Mouse (Mus musculus) midbrain, embryonic 16.5 days (tissue): ENCODE measurements at regions not wholly inside any gene's neighbourhood (a gene's known extent, or its start where the extent isn't known, plus 50 kb on each side); places are given as distances from the start of the nearest gene placed in this dataset.

ENCODE experiments used
- ATAC-seq: fragments of 200-750 bp; cut with Nextera tagmentation; 2 replicates; pipeline ENCODE4 v1.8.0; 2017; ENCODE audit warnings: moderate TSS enrichment
- H3K27ac ChIP-seq: fragments of 300-500 bp; sonication (generic); 2 replicates; pipeline ENCODE4 v1.5.1; 2014; ENCODE audit warnings: mild to moderate bottlenecking, low read length, mixed read lengths
- H3K27me3 ChIP-seq: fragments of 300-500 bp; sonication (generic); 2 replicates; pipeline ENCODE4 v1.6.1; 2014; ENCODE audit warnings: low read depth, low read length, mixed read lengths; ENCODE audit not compliant: control insufficient read depth, insufficient read depth
- H3K36me3 ChIP-seq: fragments of 300-500 bp; sonication (generic); 2 replicates; pipeline ENCODE4 v1.6.1; 2014; ENCODE audit warnings: mild to moderate bottlenecking, low read length, moderate library complexity, mixed read lengths; ENCODE audit not compliant: control insufficient read depth, insufficient read depth
- H3K4me1 ChIP-seq: fragments of 300-500 bp; sonication (generic); 2 replicates; pipeline ENCODE4 v1.6.1; 2014; ENCODE audit warnings: mild to moderate bottlenecking, low read length, mixed read lengths; ENCODE audit not compliant: control insufficient read depth, insufficient read depth
- H3K4me2 ChIP-seq: fragments of 300-500 bp; sonication (generic); 2 replicates; pipeline ENCODE4 v1.6.1; 2014; ENCODE audit warnings: mild to moderate bottlenecking, low read length, mixed read lengths
- H3K4me3 ChIP-seq: fragments of 300-500 bp; sonication (generic); 2 replicates; pipeline ENCODE4 v1.5.1; 2014; ENCODE audit warnings: low read depth, mild to moderate bottlenecking, low read length, moderate library complexity, mixed read lengths
- H3K9ac ChIP-seq: fragments of 300-500 bp; sonication (generic); 2 replicates; pipeline ENCODE4 v1.6.1; 2014; ENCODE audit warnings: low read depth, low read length, mixed read lengths
- H3K9me3 ChIP-seq: fragments of 300-500 bp; sonication (generic); replicated peaks from 2 replicates; pipeline ENCODE4 v1.6.1; 2014; ENCODE audit warnings: mild to moderate bottlenecking, low read length, mixed read lengths; ENCODE audit not compliant: control insufficient read depth, poor library complexity, severe bottlenecking
- WGBS: fragments of 180-500 bp; shearing (Covaris S2); extraction: QIAGEN DNeasy Blood & Tissue Kit; methylation state at CpG from one replicate; pipeline ENCODE4 v1.1.7; 2014; 5-methylcytosine and 5-hydroxymethylcytosine counted together

DNA sequence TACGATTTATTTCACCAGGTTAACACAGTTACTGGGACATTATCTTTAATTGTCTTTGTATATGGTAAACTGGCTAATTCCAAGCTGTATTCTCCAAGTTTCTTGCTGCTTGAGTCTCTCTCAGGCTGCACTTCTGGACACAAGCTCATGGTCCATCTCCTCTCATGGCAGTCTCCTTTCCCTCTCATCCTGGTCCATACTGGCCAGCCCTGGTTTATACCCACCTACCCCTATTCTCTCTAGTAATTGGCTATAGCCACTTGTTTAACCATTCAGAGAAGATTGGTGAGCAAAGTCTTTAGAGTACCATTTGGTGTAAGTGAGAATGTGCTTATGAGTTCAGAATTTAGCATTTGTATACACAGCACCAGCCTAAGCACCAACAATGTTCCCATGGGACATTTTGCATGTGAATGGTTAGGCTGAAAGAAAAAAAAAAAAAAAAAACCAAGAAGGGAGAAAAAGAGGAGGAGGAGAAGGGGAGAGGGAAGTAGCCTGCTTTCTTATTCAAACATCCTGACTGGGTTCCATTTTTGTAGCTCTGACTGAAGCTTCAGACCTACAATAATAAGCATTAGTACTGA lies 63.2 kb upstream of the Gm11487 start:
- 91% methylated on average over 1 of the region's 1 CpGs for WGBS
- no peaks in the 10 kb centered on the region for H3K36me3 ChIP-seq
- ATAC-seq, result no peak
- H3K9ac ChIP-seq, result no peak overlapping the region
- H3K27ac ChIP-seq, result no peak overlapping the region
- H3K9me3 ChIP-seq, result no peaks in the 10 kb centered on the region
- no peaks in the 10 kb centered on the region for H3K27me3 ChIP-seq
- H3K4me3 ChIP-seq, result no peak overlapping the region
- H3K4me2 ChIP-seq, result no peak overlapping the region
- H3K4me1 ChIP-seq, result no peaks in the 10 kb centered on the region
